Comparison of ENCODE assay signal across 8 mouse cellular contexts in the genomic region with DNA sequence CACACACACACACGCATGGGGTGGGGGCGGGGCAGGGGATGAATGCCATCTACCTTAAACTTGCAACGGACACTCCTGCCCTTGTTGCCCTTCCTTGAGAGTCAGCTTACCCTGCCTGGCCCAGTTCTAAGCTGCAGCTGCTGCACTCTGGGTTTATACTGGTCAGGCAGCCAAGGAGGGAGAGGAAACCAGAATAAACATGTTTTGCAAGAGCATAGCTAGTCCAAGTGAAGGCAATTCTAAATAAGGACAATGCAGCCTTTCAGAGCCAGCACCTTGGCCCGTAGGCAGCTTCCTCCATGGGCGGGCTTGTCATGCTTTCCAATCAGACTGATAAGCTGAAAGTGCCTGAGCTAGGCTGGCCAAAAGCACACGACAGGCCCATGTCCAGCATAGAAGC.
A peak's percentile ranks its signal among the peaks of the same experiment; 100 is the strongest.
DNase-seq lines count a peak whose midpoint lies in the region; ATAC-seq and TF ChIP-seq lines count a peak whose summit lies in the region.

No protein-coding gene starts in this region.

- peak; percentile 48 for ATAC-seq in common myeloid progenitor, adult 5-6 weeks (replicated peaks; ENCODE audit: low read depth, poor library complexity, severe bottlenecking)
- peak; percentile 88 for ATAC-seq in lung, embryonic 14.5 days (ENCODE audit: insufficient read depth)
- no peak for ATAC-seq in liver, embryonic 11.5 days (replicated peaks; ENCODE audit: low FRiP score)

- TF ChIP-seq CTCF in lung, embryonic 14.5 days (IDR thresholded peaks at IDR 0.05; ENCODE audit: low read depth): no peak

- H3K9me3 ChIP-seq in lung, embryonic 14.5 days (ENCODE audit: low read depth, low read length): no peaks in the 10 kb centered on the region
- H3K9me3 ChIP-seq in liver, embryonic 11.5 days (ENCODE audit: control insufficient read depth, low read length): no peaks in the 10 kb centered on the region

- H3K9ac ChIP-seq in lung, embryonic 14.5 days: no peak overlapping the region
- H3K9ac ChIP-seq in liver, embryonic 11.5 days (ENCODE audit: low read depth, low read length): no peak overlapping the region

- peaks cover 16% of the 10 kb centered on the region for H3K4me1 ChIP-seq in lung, embryonic 14.5 days (ENCODE audit: insufficient read depth)
- peaks cover 3% of the 10 kb centered on the region; the same call in 1 of the 2 replicates for H3K4me1 ChIP-seq in liver, embryonic 11.5 days (replicated peaks; ENCODE audit: control insufficient read depth, insufficient read depth, low read length)

- H3K27me3 ChIP-seq in lung, embryonic 14.5 days (ENCODE audit: insufficient read depth, low read length): no peaks in the 10 kb centered on the region
- H3K27me3 ChIP-seq in liver, embryonic 11.5 days (replicated peaks; ENCODE audit: control insufficient read depth, insufficient read depth, low read length): no peaks in the 10 kb centered on the region

- H3K4me2 ChIP-seq in lung, embryonic 14.5 days: no peak overlapping the region
- no peak overlapping the region for H3K4me2 ChIP-seq in liver, embryonic 11.5 days

- no peak overlapping the region for H3K4me3 ChIP-seq in lung, embryonic 14.5 days (ENCODE audit: low read depth, low read length)
- H3K4me3 ChIP-seq in liver, embryonic 11.5 days (ENCODE audit: low read depth, low read length): no peak overlapping the region

- no peaks in the 10 kb centered on the region for H3K36me3 ChIP-seq in lung, embryonic 14.5 days (ENCODE audit: insufficient read depth)
- H3K36me3 ChIP-seq in liver, embryonic 11.5 days (ENCODE audit: control insufficient read depth, insufficient read depth, low read length): no peaks in the 10 kb centered on the region

- WGBS in lung, embryonic 14.5 days: 33% methylated on average over 6 of the region's 6 CpGs
- WGBS in liver, embryonic 11.5 days: 54% methylated on average over 6 of the region's 6 CpGs

- peak overlapping the region; percentile 62 for H3K27ac ChIP-seq in lung, embryonic 14.5 days (ENCODE audit: low read depth)
- no peak overlapping the region for H3K27ac ChIP-seq in liver, embryonic 11.5 days (ENCODE audit: low read depth, low read length)

- intact Hi-C loops in heart, postnatal 10 days (cut with DNase I): loop anchor here (5.0 kb wide), 1 partner anchor 249 kb away; no protein-coding TSS in a partner anchor

- DNase-seq in 416B (ENCODE audit: low read depth): peak; percentile 73
- DNase-seq in heart, postnatal 10 days: peak; percentile 70
- DNase-seq in lung, embryonic 14.5 days: peak; percentile 78
- DNase-seq in layer of hippocampus, postnatal 36 days: no peak
- DNase-seq in cerebellum, adult 11 months: no peak
- DNase-seq in thymus, postnatal 10 days (ENCODE audit: low spot score in 2 of 2): no peak
- no peak for DNase-seq in liver, embryonic 11.5 days (ENCODE audit: low spot score)

Comparison
In these comparisons a context has a peak if more than half of its experiments do, and no peak if none do; other contexts are left out.
1. DNase-seq: peak in 416B (single experiment), heart, postnatal 10 days (2 of 2) and lung, embryonic 14.5 days (single experiment); none in layer of hippocampus, postnatal 36 days (0 of 2), cerebellum, adult 11 months (single experiment), thymus, postnatal 10 days (0 of 2) and liver, embryonic 11.5 days (single experiment).